Mouse (Mus musculus) heart, adult 18-20 months (tissue): Measurements from ENCODE around the gene Gm20807. TPM values are rescaled to one million over a fixed set of nuclear protein-coding genes. Genes with fewer than 3 reads are reported as not detected.
"Not testable (repeated sequence)": the region's sequence is repeated elsewhere in the genome, so short reads cannot be mapped to it uniquely, and the experiment has no call there.

Source experiments
- DNase-seq, 2 experiments: peaks; one replicate each; pipeline ENCODE4 v3.0.0; 2021 to 2022; ENCODE audit warnings: mixed read lengths in 1 of 2
- long read RNA-seq, 2 experiments: library from polyadenylated mRNA; stranded (forward); transcript quantifications; one replicate each; pipeline ENCODE4 v2.0.0; 2021
- total RNA-seq, 2 experiments: library from RNA; stranded (reverse); gene quantifications; 2 replicates each; pipeline ENCODE4 v1.2.3; 2021

Gene Gm20807
- total RNA-seq, result not detected
- long read RNA-seq, experiment 1, result 0 reads
- long read RNA-seq, experiment 2, result 0 reads

GRCm38 (mm10) chrY:13042591-13042990 lies at the start of gene Gm20807:
Gm20807 (plus strand) TSS chrY:13042891.
- DNase-seq, result not testable (repeated sequence)

Other genes with a start within 250 kb of the Gm20807 start
- not detected for gene Gm21891, start 90.6 kb downstream of the Gm20807 start, total RNA-seq
- not detected for gene Gm21425, start 119.1 kb downstream of the Gm20807 start, total RNA-seq
- gene Gm21828, start 181.0 kb downstream of the Gm20807 start, total RNA-seq, result not detected
- not detected for gene Gm21440, start 209.5 kb downstream of the Gm20807 start, total RNA-seq
- not detected for gene Gm21454, start 209.6 kb downstream of the Gm20807 start, total RNA-seq